Mouse (Mus musculus): Measurements from ENCODE around the gene Erp27. TPM values are rescaled to one million over a fixed set of nuclear protein-coding genes. Genes with fewer than 3 reads are reported as not detected.

Gene Erp27
- polyA plus RNA-seq, 1 experiment from 2014 or later, result 23.9 TPM

DNA sequence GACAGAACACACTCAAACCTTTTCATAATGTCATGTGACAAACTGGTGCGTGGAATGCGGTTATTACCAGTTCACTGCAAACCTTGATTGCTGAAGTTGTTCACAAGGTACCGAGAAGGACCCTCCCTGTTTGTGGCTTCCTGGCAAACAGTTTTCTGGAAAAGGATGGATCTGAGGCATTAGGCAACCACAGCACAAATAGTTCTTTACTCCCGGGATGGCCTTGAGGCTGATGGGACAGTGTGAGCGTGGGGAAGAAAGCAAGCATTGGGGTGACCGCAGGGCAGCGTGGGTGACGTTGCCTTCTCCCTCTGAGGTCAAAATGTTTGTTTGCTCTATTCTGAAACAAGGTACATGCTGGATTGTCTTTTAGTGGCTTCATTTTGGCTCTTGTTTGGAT, 32.7 kb upstream of the Erp27 start:
- WGBS, result 84% methylated on average over 8 of the region's 8 CpGs

DNA sequence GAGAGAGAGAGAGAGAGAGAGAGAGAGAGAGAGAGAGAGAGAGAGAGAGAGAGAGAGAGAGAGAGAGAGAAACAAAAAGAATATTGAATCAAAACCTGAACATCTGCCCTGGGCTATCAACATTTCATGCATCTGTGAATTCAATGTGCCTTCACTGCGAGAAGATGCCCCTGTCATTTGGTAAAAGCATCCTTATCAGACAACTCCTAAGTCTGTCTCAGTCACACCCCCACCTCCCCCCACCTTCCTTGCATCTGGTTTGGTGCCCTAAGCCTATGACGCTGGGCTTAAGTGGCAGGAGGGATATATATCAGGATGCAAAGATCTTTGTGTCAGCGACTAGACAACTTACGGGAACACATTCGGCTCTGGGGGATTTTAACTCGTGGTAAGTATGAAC, 32.2 kb upstream of the Erp27 start:
- H3K9ac ChIP-seq (ENCODE audit: low read depth, low read length), result no peak overlapping the region
- H3K36me3 ChIP-seq (ENCODE audit: control insufficient read depth, insufficient read depth, low read length), result no peaks in the 10 kb centered on the region
- WGBS, result 75% methylated on average over 6 of the region's 6 CpGs
- no peaks in the 10 kb centered on the region for H3K9me3 ChIP-seq (ENCODE audit: control insufficient read depth, low read length)
- no peak for ATAC-seq
- no peaks in the 10 kb centered on the region for H3K27me3 ChIP-seq (replicated peaks; ENCODE audit: control insufficient read depth, insufficient read depth, low read length)
- no peak overlapping the region for H3K27ac ChIP-seq (ENCODE audit: low read length)
- H3K4me3 ChIP-seq (ENCODE audit: low read length), result no peak overlapping the region
- no peaks in the 10 kb centered on the region for H3K4me1 ChIP-seq (ENCODE audit: control insufficient read depth, insufficient read depth, low read length)
- no peak overlapping the region for H3K4me2 ChIP-seq (ENCODE audit: low read depth, low read length)

More for the DNA sequence above, 32.7 kb upstream of the Erp27 start:
- ATAC-seq, result no peak
- Histone ChIP-seq H3K4me3 (ENCODE audit: low read length) (no peak overlapping the region), H3K4me2 (ENCODE audit: low read depth, low read length) (no peak overlapping the region), H3K9me3 (ENCODE audit: control insufficient read depth, low read length) (no peaks in the 10 kb centered on the region), H3K4me1 (ENCODE audit: control insufficient read depth, insufficient read depth, low read length) (no peaks in the 10 kb centered on the region), H3K9ac (ENCODE audit: low read depth, low read length) (no peak overlapping the region), H3K27me3 (replicated peaks; ENCODE audit: control insufficient read depth, insufficient read depth, low read length) (no peaks in the 10 kb centered on the region), H3K36me3 (ENCODE audit: control insufficient read depth, insufficient read depth, low read length) (no peaks in the 10 kb centered on the region), H3K27ac (ENCODE audit: low read length) (no peak overlapping the region)

DNA sequence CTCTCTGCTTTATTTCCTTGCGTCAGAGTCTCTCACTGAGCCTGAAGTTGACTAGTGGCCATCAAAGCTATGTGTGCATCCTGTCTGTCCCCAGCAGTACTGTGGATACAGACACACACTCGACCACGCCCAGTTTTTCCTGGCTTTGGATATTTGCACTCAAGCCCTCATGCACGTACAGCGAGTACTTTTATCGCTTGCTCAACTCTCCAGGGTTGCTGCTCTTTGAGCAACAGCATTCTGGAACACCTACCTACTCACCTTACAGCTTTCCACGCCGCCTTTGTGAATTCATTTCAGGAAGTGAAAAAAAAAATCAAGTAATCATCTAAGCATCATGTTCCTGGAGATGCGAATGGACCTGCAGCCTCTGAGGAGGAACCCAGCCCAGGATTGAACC, 30.9 kb upstream of the Erp27 start:
- Histone ChIP-seq H3K4me1 (ENCODE audit: control insufficient read depth, insufficient read depth, low read length) (no peaks in the 10 kb centered on the region), H3K27ac (ENCODE audit: low read length) (no peak overlapping the region), H3K36me3 (ENCODE audit: control insufficient read depth, insufficient read depth, low read length) (no peaks in the 10 kb centered on the region), H3K4me3 (ENCODE audit: low read length) (no peak overlapping the region), H3K9me3 (ENCODE audit: control insufficient read depth, low read length) (no peaks in the 10 kb centered on the region), H3K9ac (ENCODE audit: low read depth, low read length) (no peak overlapping the region), H3K27me3 (replicated peaks; ENCODE audit: control insufficient read depth, insufficient read depth, low read length) (no peaks in the 10 kb centered on the region), H3K4me2 (ENCODE audit: low read depth, low read length) (no peak overlapping the region)
- 87% methylated on average over 9 of the region's 9 CpGs for WGBS
- ATAC-seq, result no peak

DNA sequence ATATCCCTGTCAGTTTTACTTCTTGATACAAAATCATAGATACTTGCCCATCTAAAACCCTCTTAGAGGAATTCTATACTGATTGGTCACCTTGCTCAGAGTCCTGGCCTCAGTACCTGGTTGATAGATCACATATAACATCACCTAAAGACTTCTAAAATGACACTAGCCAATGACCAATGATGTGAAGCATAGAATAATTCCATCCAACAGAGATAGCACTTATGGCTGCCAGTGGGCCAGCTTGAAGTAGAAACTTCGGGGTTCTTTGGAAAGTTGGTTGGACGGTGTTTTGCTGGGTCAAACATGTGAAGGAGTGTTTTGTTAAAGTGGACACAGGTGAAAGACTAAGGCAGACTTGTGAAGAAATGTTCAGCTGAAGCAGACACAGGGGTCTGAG, 28.2 kb upstream of the Erp27 start:
- Histone ChIP-seq H3K9ac (ENCODE audit: low read depth, low read length) (no peak overlapping the region), H3K27ac (ENCODE audit: low read length) (no peak overlapping the region), H3K9me3 (ENCODE audit: control insufficient read depth, low read length) (no peaks in the 10 kb centered on the region), H3K4me1 (ENCODE audit: control insufficient read depth, insufficient read depth, low read length) (no peaks in the 10 kb centered on the region), H3K36me3 (ENCODE audit: control insufficient read depth, insufficient read depth, low read length) (no peaks in the 10 kb centered on the region), H3K4me2 (ENCODE audit: low read depth, low read length) (no peak overlapping the region), H3K27me3 (replicated peaks; ENCODE audit: control insufficient read depth, insufficient read depth, low read length) (no peaks in the 10 kb centered on the region), H3K4me3 (ENCODE audit: low read length) (no peak overlapping the region)
- WGBS, result 91% methylated on average over 2 of the region's 2 CpGs
- ATAC-seq, result no peak

DNA sequence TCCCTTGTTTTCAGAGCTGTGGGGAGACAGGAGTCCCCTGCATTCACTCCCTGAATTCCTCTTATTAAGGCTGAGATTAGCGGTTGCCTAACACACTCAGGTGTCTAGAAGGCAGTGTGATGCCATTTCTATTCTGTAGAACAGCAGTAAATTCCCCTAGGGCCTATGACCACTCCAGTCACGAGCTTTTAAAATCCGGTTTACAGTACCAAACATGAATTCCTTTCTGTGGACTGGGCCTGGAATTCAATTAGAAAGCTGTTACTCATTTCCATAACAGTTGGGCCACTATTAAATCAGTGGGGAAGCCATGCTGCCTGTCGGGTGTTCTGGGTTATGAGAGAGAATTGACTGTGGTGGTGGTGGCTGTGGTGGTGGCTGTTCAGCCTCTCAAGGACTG, 25.7 kb upstream of the Erp27 start:
- Histone ChIP-seq H3K9ac (ENCODE audit: low read depth, low read length) (no peak overlapping the region), H3K9me3 (ENCODE audit: control insufficient read depth, low read length) (no peaks in the 10 kb centered on the region), H3K4me3 (ENCODE audit: low read length) (no peak overlapping the region), H3K4me2 (ENCODE audit: low read depth, low read length) (no peak overlapping the region), H3K4me1 (ENCODE audit: control insufficient read depth, insufficient read depth, low read length) (no peaks in the 10 kb centered on the region; the same call in 1 of the 2 replicates), H3K27ac (ENCODE audit: low read length) (no peak overlapping the region), H3K27me3 (replicated peaks; ENCODE audit: control insufficient read depth, insufficient read depth, low read length) (no peaks in the 10 kb centered on the region), H3K36me3 (ENCODE audit: control insufficient read depth, insufficient read depth, low read length) (no peaks in the 10 kb centered on the region)
- WGBS, result 72% methylated on average over 4 of the region's 4 CpGs
- no peak for ATAC-seq

DNA sequence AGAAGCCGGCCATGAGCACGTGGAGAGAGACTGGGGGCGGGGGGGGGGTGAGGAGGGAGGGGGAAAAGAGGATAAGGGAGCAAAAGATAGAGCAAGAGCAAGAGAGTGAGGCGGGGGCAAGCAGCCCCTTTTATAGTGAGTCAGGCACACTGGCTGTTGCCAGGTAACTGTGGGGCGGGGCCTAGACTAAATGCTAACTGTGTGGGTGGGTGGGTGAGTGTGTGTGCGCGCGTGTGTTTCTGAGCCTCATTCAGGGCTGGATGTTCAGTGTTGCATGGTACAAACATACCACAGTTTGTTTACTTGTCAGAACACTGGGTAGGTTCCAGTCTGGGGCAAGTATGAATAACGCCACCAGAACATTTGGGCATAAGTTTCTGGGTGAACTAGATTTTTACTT, 25.0 kb upstream of the Erp27 start:
- no peak for ATAC-seq
- Histone ChIP-seq H3K9ac (ENCODE audit: low read depth, low read length) (no peak overlapping the region), H3K9me3 (ENCODE audit: control insufficient read depth, low read length) (no peaks in the 10 kb centered on the region), H3K4me3 (ENCODE audit: low read length) (no peak overlapping the region), H3K27ac (ENCODE audit: low read length) (no peak overlapping the region), H3K36me3 (ENCODE audit: control insufficient read depth, insufficient read depth, low read length) (no peaks in the 10 kb centered on the region), H3K4me2 (ENCODE audit: low read depth, low read length) (no peak overlapping the region), H3K27me3 (replicated peaks; ENCODE audit: control insufficient read depth, insufficient read depth, low read length) (no peaks in the 10 kb centered on the region), H3K4me1 (ENCODE audit: control insufficient read depth, insufficient read depth, low read length) (no peaks in the 10 kb centered on the region; the same call in 1 of the 2 replicates)
- WGBS, result 48% methylated on average over 9 of the region's 9 CpGs

DNA sequence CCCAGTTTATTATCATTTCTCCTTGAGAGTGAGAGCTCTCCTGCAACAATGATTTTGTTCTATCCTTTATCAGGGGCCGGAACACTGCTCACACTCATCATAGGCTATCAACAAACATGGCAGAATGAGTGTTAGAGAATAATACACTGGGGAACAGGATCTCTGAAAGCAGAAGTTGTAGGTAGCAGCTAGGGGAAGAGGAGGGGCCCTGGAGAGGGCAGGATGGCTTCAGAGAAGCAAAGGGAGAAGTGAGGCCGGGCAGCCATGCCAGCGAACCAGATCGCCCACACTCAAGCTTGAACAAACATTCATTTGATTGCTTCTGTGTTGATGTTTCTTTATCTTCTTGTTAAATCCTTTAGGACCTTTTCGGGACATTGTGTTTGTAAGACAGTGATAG, 24.3 kb upstream of the Erp27 start:
- ATAC-seq, result no peak
- Histone ChIP-seq H3K4me1 (ENCODE audit: control insufficient read depth, insufficient read depth, low read length) (peaks cover 7% of the 10 kb centered on the region), H3K27me3 (replicated peaks; ENCODE audit: control insufficient read depth, insufficient read depth, low read length) (no peaks in the 10 kb centered on the region), H3K9me3 (ENCODE audit: control insufficient read depth, low read length) (no peaks in the 10 kb centered on the region), H3K4me2 (ENCODE audit: low read depth, low read length) (no peak overlapping the region), H3K27ac (ENCODE audit: low read length) (no peak overlapping the region), H3K9ac (ENCODE audit: low read depth, low read length) (no peak overlapping the region), H3K36me3 (ENCODE audit: control insufficient read depth, insufficient read depth, low read length) (no peaks in the 10 kb centered on the region), H3K4me3 (ENCODE audit: low read length) (no peak overlapping the region)
- WGBS, result 65% methylated on average over 5 of the region's 5 CpGs

DNA sequence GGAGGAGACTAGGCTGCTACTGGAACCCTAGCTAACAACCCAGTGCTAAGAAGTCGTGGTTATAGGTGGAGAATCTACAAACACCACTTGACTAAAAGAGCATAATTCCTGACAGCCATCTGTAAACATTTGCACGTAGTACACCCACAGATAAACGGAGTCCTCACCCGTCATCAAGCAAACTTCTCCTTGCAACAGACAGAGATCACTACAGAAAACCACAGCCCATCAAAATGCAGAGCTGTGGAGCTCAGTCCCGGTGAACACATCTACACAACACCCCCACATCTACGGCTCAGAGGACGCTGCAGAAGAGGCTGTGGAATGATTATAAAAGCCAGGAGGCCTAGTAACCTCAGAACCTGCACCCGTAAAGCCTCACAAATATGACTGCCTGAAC, 22.5 kb upstream of the Erp27 start:
- no peak for ATAC-seq

DNA sequence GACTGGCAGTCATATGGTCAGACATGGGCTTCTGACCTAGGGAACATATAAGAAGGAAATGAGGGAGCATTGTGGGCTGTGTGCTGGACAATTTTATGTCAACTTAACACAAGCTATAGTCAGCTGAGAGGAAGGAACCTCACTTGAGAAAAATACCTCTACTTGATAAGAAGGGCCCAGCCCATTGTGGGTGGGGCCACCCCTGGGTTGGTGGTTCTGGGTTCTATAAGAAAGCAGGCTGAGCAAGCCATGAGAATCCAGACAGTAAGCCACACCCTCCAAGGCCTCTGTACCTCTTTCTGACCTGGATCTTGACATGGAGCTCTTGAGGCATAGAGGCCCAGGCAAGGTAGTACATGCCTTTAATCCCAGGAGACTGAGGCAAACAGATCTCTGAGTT, 21.4 kb upstream of the Erp27 start:
- Histone ChIP-seq H3K9me3 (ENCODE audit: control insufficient read depth, low read length) (no peaks in the 10 kb centered on the region), H3K4me2 (ENCODE audit: low read depth, low read length) (no peak overlapping the region), H3K4me1 (ENCODE audit: control insufficient read depth, insufficient read depth, low read length) (peaks cover 10% of the 10 kb centered on the region), H3K9ac (ENCODE audit: low read depth, low read length) (no peak overlapping the region), H3K36me3 (ENCODE audit: control insufficient read depth, insufficient read depth, low read length) (no peaks in the 10 kb centered on the region), H3K4me3 (ENCODE audit: low read length) (no peak overlapping the region), H3K27ac (ENCODE audit: low read length) (no peak overlapping the region), H3K27me3 (replicated peaks; ENCODE audit: control insufficient read depth, insufficient read depth, low read length) (no peaks in the 10 kb centered on the region)
- ATAC-seq, result no peak

More for the DNA sequence above, 22.5 kb upstream of the Erp27 start:
- Histone ChIP-seq H3K27ac (ENCODE audit: low read length) (no peak overlapping the region), H3K4me2 (ENCODE audit: low read depth, low read length) (no peak overlapping the region), H3K9me3 (ENCODE audit: control insufficient read depth, low read length) (no peaks in the 10 kb centered on the region), H3K27me3 (replicated peaks; ENCODE audit: control insufficient read depth, insufficient read depth, low read length) (no peaks in the 10 kb centered on the region), H3K36me3 (ENCODE audit: control insufficient read depth, insufficient read depth, low read length) (no peaks in the 10 kb centered on the region), H3K4me1 (ENCODE audit: control insufficient read depth, insufficient read depth, low read length) (peaks cover 10% of the 10 kb centered on the region), H3K9ac (ENCODE audit: low read depth, low read length) (no peak overlapping the region), H3K4me3 (ENCODE audit: low read length) (no peak overlapping the region)
- 59% methylated on average over 8 of the region's 8 CpGs for WGBS

DNA sequence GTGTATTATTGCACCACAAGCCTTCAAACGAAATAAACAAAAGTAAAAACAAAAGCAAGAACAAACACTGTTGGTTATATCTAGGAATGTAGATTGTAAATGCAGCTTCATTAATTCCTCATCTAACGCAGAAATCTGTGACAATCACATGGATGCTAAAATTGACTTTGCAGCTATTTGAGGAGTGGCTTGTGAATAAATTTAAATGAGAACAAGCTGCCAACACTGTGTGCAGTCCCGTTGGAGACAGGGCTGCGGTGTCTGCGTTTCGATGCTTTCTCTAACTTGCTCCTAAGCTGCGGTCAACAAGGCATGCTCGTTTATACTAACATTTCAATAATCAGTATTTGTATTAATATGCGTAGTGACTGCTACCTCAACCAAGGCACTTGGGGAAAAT, 20.3 kb upstream of the Erp27 start:
- Histone ChIP-seq H3K9ac (ENCODE audit: low read depth, low read length) (no peak overlapping the region), H3K27ac (ENCODE audit: low read length) (no peak overlapping the region), H3K4me2 (ENCODE audit: low read depth, low read length) (no peak overlapping the region), H3K9me3 (ENCODE audit: control insufficient read depth, low read length) (no peaks in the 10 kb centered on the region), H3K4me3 (ENCODE audit: low read length) (no peak overlapping the region), H3K4me1 (ENCODE audit: control insufficient read depth, insufficient read depth, low read length) (peaks cover 10% of the 10 kb centered on the region), H3K36me3 (ENCODE audit: control insufficient read depth, insufficient read depth, low read length) (no peaks in the 10 kb centered on the region), H3K27me3 (replicated peaks; ENCODE audit: control insufficient read depth, insufficient read depth, low read length) (no peaks in the 10 kb centered on the region)
- 85% methylated on average over 9 of the region's 9 CpGs for WGBS
- ATAC-seq, result no peak

Data from intestine, embryonic 16.5 days (tissue).